Mouse (Mus musculus): ENCODE data around the gene Pole2. TPM values are rescaled to one million over a fixed set of nuclear protein-coding genes. Genes with fewer than 3 reads are reported as not detected.

Pole2 gene
- polyA plus RNA-seq, 1 experiment: 2.3 TPM

DNA sequence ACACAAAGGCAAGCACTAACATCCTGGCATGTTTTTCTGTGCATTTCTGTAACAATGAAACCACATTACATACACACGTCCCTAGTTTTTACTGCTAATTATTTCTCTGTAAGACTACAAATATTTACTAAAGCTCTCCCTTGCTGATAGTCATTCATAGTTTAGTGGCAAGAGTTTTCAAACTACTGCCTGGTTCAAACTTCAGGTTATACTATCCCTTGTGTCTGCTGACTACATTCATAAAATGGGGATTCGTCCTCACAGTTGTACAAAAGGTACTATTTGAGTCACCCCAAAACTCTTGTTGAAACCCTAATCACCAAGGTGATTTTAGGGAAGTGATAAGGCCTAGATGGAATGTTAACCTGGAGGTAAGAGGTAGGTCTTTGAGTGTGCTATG is 72.1 kb downstream of the Pole2 start:
- H3K27me3 ChIP-seq (replicated peaks): no peaks in the 10 kb centered on the region
- H3K9me3 ChIP-seq: no peaks in the 10 kb centered on the region
- H3K36me3 ChIP-seq (replicated peaks; ENCODE audit: low read length): peaks cover 27% of the 10 kb centered on the region
- H3K4me3 ChIP-seq (replicated peaks): no peak overlapping the region
- H3K4me1 ChIP-seq: peaks cover 14% of the 10 kb centered on the region; the same call in 1 of the 2 replicates
- no peak for TF ChIP-seq GATA1 (IDR thresholded peaks at IDR 0.05; ENCODE audit: borderline replicate concordance, low read length)
- no peak for TF ChIP-seq FLI1 (IDR thresholded peaks at IDR 0.05; ENCODE audit: low read length)

Other genes starting within 250 kb of the Pole2 start
- 250 and 1,840 TPM in 2 replicates for gene Rps29, start 69.0 kb downstream of the Pole2 start, polyA plus RNA-seq (2012; ENCODE audit: insufficient read depth, low replicate concordance)
- 14.7 TPM in 1 of 2 replicates, not detected in the other for gene Lrr1, start 59.4 kb downstream of the Pole2 start, polyA plus RNA-seq (2012; ENCODE audit: insufficient read depth, low replicate concordance)
- 6.9 and 62.3 TPM in 2 replicates for gene Rpl36al, start 44.1 kb downstream of the Pole2 start, polyA plus RNA-seq (2012; ENCODE audit: insufficient read depth, low replicate concordance)
- gene Mgat2, start 44.0 kb downstream of the Pole2 start, polyA plus RNA-seq (2012; ENCODE audit: insufficient read depth, low replicate concordance): 21.6 and 30.4 TPM in 2 replicates
- gene Gm49383, start 31.1 kb downstream of the Pole2 start, polyA plus RNA-seq (2012; ENCODE audit: insufficient read depth, low replicate concordance): 5.9 and 6.8 TPM in 2 replicates
- gene Dnaaf2, start 29.8 kb downstream of the Pole2 start, polyA plus RNA-seq (2012; ENCODE audit: insufficient read depth, low replicate concordance): 0.65 and 2.6 TPM in 2 replicates
- not detected in 2 replicates for gene Gm49384, start 23.9 kb downstream of the Pole2 start, polyA plus RNA-seq (2012; ENCODE audit: insufficient read depth, low replicate concordance)
- gene Klhdc1, start 13.0 kb upstream of the Pole2 start, polyA plus RNA-seq (2012; ENCODE audit: insufficient read depth, low replicate concordance): 1.1 and 1.2 TPM in 2 replicates
- 7.4 and 26.4 TPM in 2 replicates for gene Klhdc2, start 68.5 kb upstream of the Pole2 start, polyA plus RNA-seq (2012; ENCODE audit: insufficient read depth, low replicate concordance)
- gene Nemf, start 129.0 kb upstream of the Pole2 start, polyA plus RNA-seq (2012; ENCODE audit: insufficient read depth, low replicate concordance): 1.4 and 3.2 TPM in 2 replicates
- 211 and 251 TPM in 2 replicates for gene Arf6, start 144.0 kb upstream of the Pole2 start, polyA plus RNA-seq (2012; ENCODE audit: insufficient read depth, low replicate concordance)
- gene Gm9887, start 144.3 kb upstream of the Pole2 start, polyA plus RNA-seq (2012; ENCODE audit: insufficient read depth, low replicate concordance): 3.3 and 4.8 TPM in 2 replicates